Mouse (Mus musculus) mouse embryonic stem cell (cell line): ENCODE measurements around the gene Fam178b.

Source experiments
- in situ Hi-C, 2 experiments: fragments of 300-500 bp; cut with MboI; formaldehyde crosslinking; loops; 1 replicate in 1 of 2; 3 replicates in 1 of 2; pipeline ENCODE4 v1.14.3; 2019 to 2020; ENCODE audit warnings: low sequenced_read_pairs in 2 of 2, low pct_unique_long_range_greater_than_20kb in 1 of 2, mixed read lengths in 1 of 2; ENCODE audit not compliant: unreplicated experiment in 1 of 2

Gene Fam178b

GRCm38 (mm10) chr1:36523332-36524013 is 159.5 kb downstream of the Fam178b start:
- in situ Hi-C loops, result no loop called here

DNA sequence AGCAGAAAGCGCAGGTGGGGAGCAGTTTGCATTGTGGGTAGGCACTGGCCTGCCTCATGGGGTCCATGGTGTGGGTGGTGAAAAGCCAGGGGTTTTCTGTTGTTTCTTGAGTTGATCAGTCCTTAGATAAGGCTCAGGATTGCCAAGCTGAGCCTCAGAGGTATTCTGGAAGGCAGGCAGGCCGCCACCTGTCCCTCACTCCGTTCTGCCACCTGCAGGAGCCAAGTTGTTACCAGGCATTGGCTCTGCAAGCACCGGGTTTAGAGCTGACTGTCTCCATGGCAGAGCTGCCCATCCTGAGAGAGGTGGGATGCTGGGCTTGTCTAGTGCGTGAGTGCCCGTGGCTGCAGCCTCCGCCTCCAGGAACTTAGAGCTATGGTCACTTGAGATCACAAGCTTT is 160.8 kb downstream of the Fam178b start:
- in situ Hi-C loops, result no loop called here

- in situ Hi-C loops, result no loop called here
These were observed 163.4 kb downstream of the Fam178b start for GRCm38 (mm10) chr1:36519626-36520025.

DNA sequence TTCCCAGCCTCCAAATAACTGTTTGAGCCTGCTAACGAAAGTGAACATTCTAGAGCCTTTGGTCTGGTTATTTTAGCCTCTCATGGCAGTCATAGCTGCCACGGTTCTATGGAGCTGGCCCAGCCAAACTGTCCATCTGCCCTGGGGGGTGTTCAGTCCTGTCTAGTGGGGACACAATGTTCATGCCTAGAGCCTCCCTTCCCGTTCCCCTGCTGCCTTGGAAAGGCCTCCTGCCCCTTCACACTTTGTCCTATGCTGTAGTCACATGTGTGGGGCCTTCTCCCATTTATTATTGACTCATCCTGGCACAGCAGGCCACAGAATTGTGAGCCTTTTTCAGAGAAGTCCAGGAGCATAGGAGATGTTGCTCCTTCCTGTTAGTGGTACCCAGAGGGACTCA is 164.7 kb downstream of the Fam178b start:
- in situ Hi-C loops, result no loop called here

- in situ Hi-C loops, result no loop called here
These were observed 169.3 kb downstream of the Fam178b start for GRCm38 (mm10) chr1:36513718-36514117.

DNA sequence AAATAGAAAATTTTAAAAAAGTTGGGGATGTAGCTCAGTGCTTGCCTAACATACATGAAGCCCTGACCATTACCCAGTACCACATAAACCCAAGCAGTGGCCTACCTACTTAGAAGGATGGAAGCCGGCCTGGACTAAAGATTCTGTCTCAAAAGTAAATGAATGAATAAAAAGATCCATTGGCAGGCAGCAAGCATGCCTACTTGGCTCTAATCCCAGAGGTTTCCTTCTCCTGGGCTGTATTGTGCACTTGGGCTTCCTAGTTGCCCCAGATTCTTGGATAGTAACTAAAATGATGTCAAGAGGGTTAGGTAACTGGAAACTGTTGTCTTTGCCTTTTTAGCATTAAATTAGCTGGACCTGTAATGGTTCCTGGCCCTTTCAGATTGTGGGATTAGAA is 169.7 kb downstream of the Fam178b start:
- in situ Hi-C loops, result no loop called here

GRCm38 (mm10) chr1:36512966-36513280 is 170.1 kb downstream of the Fam178b start:
- in situ Hi-C loops, result no loop called here
